31 mouse cellular contexts compared by ENCODE assay signal in the genomic region with DNA sequence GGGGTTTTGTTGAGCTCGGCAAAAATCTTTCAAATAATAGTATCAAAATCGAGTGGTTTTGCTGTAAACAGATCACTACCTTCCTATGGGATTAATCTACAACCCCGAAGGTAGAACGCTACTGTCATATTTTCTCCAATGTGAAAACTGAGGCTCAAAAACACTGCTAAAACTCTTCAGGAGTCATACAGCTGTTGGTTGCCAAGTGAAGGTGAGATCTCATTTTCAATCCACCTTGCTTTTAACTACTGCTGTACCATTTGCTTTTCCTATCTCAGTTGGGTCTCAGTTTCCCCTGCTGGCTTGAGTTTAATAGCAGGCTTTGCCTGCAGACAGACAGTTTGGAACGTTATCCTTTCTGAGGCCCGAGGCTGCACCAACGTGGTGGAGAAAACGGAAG. TPM values are rescaled to one million over a fixed set of nuclear protein-coding genes. Genes with fewer than 3 reads are reported as not detected.
DNase-seq lines count a peak whose midpoint lies in the region; ATAC-seq and TF ChIP-seq lines count a peak whose summit lies in the region.
"Had no signal": no experiment of that assay in that cellular context is flagged by ENCODE, and none has a peak within 500 bp of the region (broad histone marks: within the 10 kb centered on the region; RNA-seq: fewer than 3 reads in every experiment).

No protein-coding gene starts in this region.

- no peaks in the 10 kb centered on the region for H3K36me3 ChIP-seq in forebrain, postnatal 0 days (ENCODE audit: insufficient read depth)
- H3K36me3 ChIP-seq in forebrain, embryonic 12.5 days (replicated peaks), result no peaks in the 10 kb centered on the region
- H3K36me3 ChIP-seq in heart, embryonic 16.5 days (ENCODE audit: control insufficient read depth, insufficient read depth), result no peaks in the 10 kb centered on the region
- H3K36me3 ChIP-seq in liver, embryonic 11.5 days (ENCODE audit: control insufficient read depth, insufficient read depth, low read length), result no peaks in the 10 kb centered on the region
- H3K36me3 ChIP-seq in liver, postnatal 0 days (replicated peaks; ENCODE audit: insufficient read depth, low read length), result no peaks in the 10 kb centered on the region
- H3K36me3 ChIP-seq: embryonic facial prominence, embryonic 13.5 days; forebrain, embryonic 15.5 days; limb, embryonic 12.5 days had no signal

- H3K9ac ChIP-seq in forebrain, postnatal 0 days, result no peak overlapping the region
- no peak overlapping the region for H3K9ac ChIP-seq in forebrain, embryonic 12.5 days
- no peak overlapping the region for H3K9ac ChIP-seq in heart, embryonic 16.5 days (ENCODE audit: low read length)
- H3K9ac ChIP-seq in liver, embryonic 11.5 days (ENCODE audit: low read depth, low read length), result no peak overlapping the region
- H3K9ac ChIP-seq in liver, postnatal 0 days (replicated peaks), result no peak overlapping the region
- H3K9ac ChIP-seq: embryonic facial prominence, embryonic 13.5 days; forebrain, embryonic 15.5 days; limb, embryonic 12.5 days had no signal

- no peaks in the 10 kb centered on the region for H3K9me3 ChIP-seq in forebrain, postnatal 0 days (ENCODE audit: low read length)
- H3K9me3 ChIP-seq in forebrain, embryonic 12.5 days, result no peaks in the 10 kb centered on the region
- H3K9me3 ChIP-seq in heart, embryonic 16.5 days (replicated peaks; ENCODE audit: control insufficient read depth, low read length), result no peaks in the 10 kb centered on the region
- no peaks in the 10 kb centered on the region for H3K9me3 ChIP-seq in liver, embryonic 11.5 days (ENCODE audit: control insufficient read depth, low read length)
- no peaks in the 10 kb centered on the region for H3K9me3 ChIP-seq in liver, postnatal 0 days (ENCODE audit: low read length)
- H3K9me3 ChIP-seq: embryonic facial prominence, embryonic 13.5 days; forebrain, embryonic 15.5 days; limb, embryonic 12.5 days had no signal

- TF ChIP-seq EP300 in liver, postnatal 0 days (IDR thresholded peaks at IDR 0.05; ENCODE audit: low read depth), result no peak

- no peak overlapping the region for H3K27ac ChIP-seq in forebrain, postnatal 0 days (ENCODE audit: low read depth, low read length)
- no peak overlapping the region for H3K27ac ChIP-seq in forebrain, embryonic 12.5 days
- H3K27ac ChIP-seq in heart, embryonic 16.5 days (ENCODE audit: low read length), result no peak overlapping the region
- no peak overlapping the region for H3K27ac ChIP-seq in liver, embryonic 11.5 days (ENCODE audit: low read depth, low read length)
- no peak overlapping the region for H3K27ac ChIP-seq in liver, postnatal 0 days (ENCODE audit: low read depth)
- H3K27ac ChIP-seq: embryonic facial prominence, embryonic 13.5 days; forebrain, embryonic 15.5 days; limb, embryonic 12.5 days had no signal

- H3K4me2 ChIP-seq in forebrain, postnatal 0 days (ENCODE audit: low read depth), result no peak overlapping the region
- H3K4me2 ChIP-seq in forebrain, embryonic 12.5 days, result no peak overlapping the region
- H3K4me2 ChIP-seq in heart, embryonic 16.5 days (ENCODE audit: low read depth, low read length), result peak overlapping the region; percentile 64
- peak overlapping the region; percentile 58 for H3K4me2 ChIP-seq in liver, embryonic 11.5 days
- H3K4me2 ChIP-seq in liver, postnatal 0 days (ENCODE audit: low read depth, low read length), result no peak overlapping the region
- H3K4me2 ChIP-seq: forebrain, embryonic 15.5 days had no signal

- 1% methylated on average over 8 of the region's 8 CpGs for WGBS in forebrain, postnatal 0 days
- 1% methylated on average over 8 of the region's 8 CpGs for WGBS in forebrain, embryonic 12.5 days
- 7% methylated on average over 8 of the region's 8 CpGs for whole genome bisulfite sequencing in heart, embryonic 16.5 days
- WGBS in liver, embryonic 11.5 days, result 5% methylated on average over 8 of the region's 8 CpGs
- WGBS in liver, postnatal 0 days (ENCODE audit: insufficient replicate concordance), result 5% methylated on average over 8 of the region's 8 CpGs

- H3K4me3 ChIP-seq in forebrain, postnatal 0 days (ENCODE audit: low read depth, low read length), result no peak overlapping the region
- H3K4me3 ChIP-seq in forebrain, embryonic 12.5 days (replicated peaks), result no peak overlapping the region
- peak overlapping the region; percentile 8; the same call in 1 of the 2 replicates for H3K4me3 ChIP-seq in heart, embryonic 16.5 days (ENCODE audit: low read length)
- H3K4me3 ChIP-seq in liver, embryonic 11.5 days (ENCODE audit: low read depth, low read length), result no peak overlapping the region
- no peak overlapping the region for H3K4me3 ChIP-seq in liver, postnatal 0 days (ENCODE audit: low read depth, low read length)
- H3K4me3 ChIP-seq: forebrain, embryonic 15.5 days had no signal

- no peaks in the 10 kb centered on the region for H3K4me1 ChIP-seq in forebrain, postnatal 0 days (ENCODE audit: insufficient read depth)
- H3K4me1 ChIP-seq in forebrain, embryonic 12.5 days, result peaks cover 19% of the 10 kb centered on the region
- H3K4me1 ChIP-seq in heart, embryonic 16.5 days (ENCODE audit: control insufficient read depth, insufficient read depth, low read length), result peaks cover 5% of the 10 kb centered on the region; the same call in 1 of the 2 replicates
- peaks cover 4% of the 10 kb centered on the region for H3K4me1 ChIP-seq in liver, embryonic 11.5 days (replicated peaks; ENCODE audit: control insufficient read depth, insufficient read depth, low read length)
- H3K4me1 ChIP-seq in liver, postnatal 0 days (ENCODE audit: insufficient read depth), result peaks cover 10% of the 10 kb centered on the region

- DNase-seq in forebrain, postnatal 0 days, result peak; percentile 70
- DNase-seq in heart, postnatal 10 days, result no peak
- DNase-seq in liver, embryonic 11.5 days (ENCODE audit: low spot score), result no peak
- DNase-seq in liver, postnatal 0 days, result no peak
- DNase-seq in R1 (ENCODE audit: low read depth, low spot score), result peak; percentile 28
- no peak for DNase-seq in cerebellum, adult 8-10 months
- DNase-seq: cerebellum, adult 9-11 months; gastrocnemius, postnatal 25 days; lung, postnatal 14 days; right cerebral cortex, postnatal 25 days; thymus, adult 18-20 months; thymus, postnatal 4 days had no signal

- no peak for ATAC-seq in forebrain, postnatal 0 days
- ATAC-seq in forebrain, embryonic 12.5 days (ENCODE audit: low FRiP score), result no peak
- ATAC-seq in heart, embryonic 16.5 days (replicated peaks; ENCODE audit: extremely low read depth, insufficient read depth, low FRiP score), result no peak
- no peak for ATAC-seq in liver, embryonic 11.5 days (replicated peaks; ENCODE audit: low FRiP score)
- no peak for ATAC-seq in liver, postnatal 0 days
- ATAC-seq: activated CD4-positive, CD25-positive, alpha-beta regulatory T cell, adult 4 months; CD4-positive, CD25-positive, alpha-beta regulatory T cell, adult 4 months; forebrain, embryonic 15.5 days; Patski had no signal

- intact Hi-C loops in heart, postnatal 10 days (cut with DNase I), result loop anchor here (5.0 to 10.0 kb wide), 2 partner anchors 109 to 551 kb away; no protein-coding TSS in a partner anchor

- peaks cover 77% of the 10 kb centered on the region for H3K27me3 ChIP-seq in forebrain, postnatal 0 days (ENCODE audit: insufficient read depth, low read length)
- H3K27me3 ChIP-seq in forebrain, embryonic 12.5 days, result peaks cover 98% of the 10 kb centered on the region
- H3K27me3 ChIP-seq in heart, embryonic 16.5 days (ENCODE audit: control insufficient read depth, insufficient read depth, low read length), result peaks cover 70% of the 10 kb centered on the region
- peaks cover 92% of the 10 kb centered on the region for H3K27me3 ChIP-seq in liver, embryonic 11.5 days (replicated peaks; ENCODE audit: control insufficient read depth, insufficient read depth, low read length)
- H3K27me3 ChIP-seq in liver, postnatal 0 days (ENCODE audit: insufficient read depth, low read length), result peaks cover 87% of the 10 kb centered on the region
- H3K27me3 ChIP-seq: Patski had no signal

- TF ChIP-seq CTCF in forebrain, postnatal 0 days (IDR thresholded peaks at IDR 0.05; ENCODE audit: low read depth), result no peak
- no peak for TF ChIP-seq CTCF in liver, postnatal 0 days (IDR thresholded peaks at IDR 0.05; ENCODE audit: low read depth)

RNA-seq across cellular contexts. Expression of a gene that starts 2.9 kb away (rescaled TPM):
- 0.08 and 0.14 TPM in 2 replicates for total RNA-seq in forebrain, postnatal 0 days (2014; rRNA removed)
- polyA plus RNA-seq in forebrain, postnatal 0 days (2015; fragmentation: Nextera tagmentation; extraction: Ambion mirVana), result 0.19 and 0.24 TPM in 2 replicates
- 0.37 TPM in 1 of 2 replicates, not detected in the other for polyA plus RNA-seq in forebrain, embryonic 12.5 days (2016; fragmentation: Nextera tagmentation; extraction: Ambion mirVana)
- 18.9 and 22.2 TPM in 2 replicates for polyA plus RNA-seq in heart, embryonic 16.5 days (2015; fragmentation: Nextera tagmentation; extraction: Ambion mirVana)
- total RNA-seq in heart, postnatal 10 days (2021), result 10 to 100 TPM; 12.6 to 13.3 TPM
- polyA plus RNA-seq in liver, embryonic 11.5 days (2014; fragmentation: Nextera tagmentation; extraction: Ambion mirVana), result 19.6 and 21.3 TPM in 2 replicates
- polyA plus RNA-seq in liver, postnatal 0 days (2015; fragmentation: Nextera tagmentation; extraction: Ambion mirVana), result 0.86 and 1.1 TPM in 2 replicates
- total RNA-seq: hematopoietic stem cell, adult 5-6 weeks; megakaryocyte-erythroid progenitor cell, adult 5-6 weeks; midbrain, postnatal 0 days; neutrophil, adult 5-6 weeks had no signal
- polyA plus RNA-seq: activated CD4-positive, CD25-positive, alpha-beta regulatory T cell, adult 4 months; CD4-positive, CD25-positive, alpha-beta regulatory T cell, adult 4 months; forebrain, embryonic 15.5 days had no signal

RNA-seq across cellular contexts. Expression of a gene that starts 31.6 kb away (rescaled TPM):
- not detected in 2 replicates for total RNA-seq in forebrain, postnatal 0 days (2014; rRNA removed)
- polyA plus RNA-seq in forebrain, postnatal 0 days (2015; fragmentation: Nextera tagmentation; extraction: Ambion mirVana), result not detected in 2 replicates
- not detected in 2 replicates for polyA plus RNA-seq in forebrain, embryonic 12.5 days (2016; fragmentation: Nextera tagmentation; extraction: Ambion mirVana)
- polyA plus RNA-seq in heart, embryonic 16.5 days (2015; fragmentation: Nextera tagmentation; extraction: Ambion mirVana), result not detected in 2 replicates
- total RNA-seq in heart, postnatal 10 days (2021), result not detected
- polyA plus RNA-seq in liver, embryonic 11.5 days (2014; fragmentation: Nextera tagmentation; extraction: Ambion mirVana), result not detected in 2 replicates
- not detected in 2 replicates for polyA plus RNA-seq in liver, postnatal 0 days (2015; fragmentation: Nextera tagmentation; extraction: Ambion mirVana)
- total RNA-seq: adrenal gland, postnatal 10 days; ES-E14; gastrocnemius, postnatal 25 days; hematopoietic stem cell, adult 5-6 weeks; layer of hippocampus, adult 18-20 months; layer of hippocampus, postnatal 25 days; left cerebral cortex, postnatal 10 days; megakaryocyte-erythroid progenitor cell, adult 5-6 weeks; midbrain, postnatal 0 days; neutrophil, adult 5-6 weeks had no signal
- polyA plus RNA-seq: activated CD4-positive, CD25-positive, alpha-beta regulatory T cell, adult 4 months; CD4-positive, CD25-positive, alpha-beta regulatory T cell, adult 4 months; cortical plate, adult 2 months; embryonic facial prominence, embryonic 13.5 days; forebrain, embryonic 15.5 days; limb, embryonic 12.5 days; liver, embryonic 16.5 days; midbrain, postnatal 0 days; Patski had no signal

Comparison
In these comparisons a context has a peak if more than half of its experiments do, and no peak if none do; other contexts are left out.
1. H3K4me2 ChIP-seq: peak in heart, embryonic 16.5 days (single experiment) and liver, embryonic 11.5 days (single experiment); none in forebrain, postnatal 0 days (single experiment), forebrain, embryonic 12.5 days (single experiment) and liver, postnatal 0 days (single experiment).
2. DNase-seq: peak in forebrain, postnatal 0 days (single experiment) and R1 (single experiment); none in heart, postnatal 10 days (0 of 2), liver, embryonic 11.5 days (single experiment), liver, postnatal 0 days (single experiment) and cerebellum, adult 8-10 months (single experiment).